Mouse (Mus musculus): ENCODE data around the gene Ctsw.

Gene Ctsw

DNA sequence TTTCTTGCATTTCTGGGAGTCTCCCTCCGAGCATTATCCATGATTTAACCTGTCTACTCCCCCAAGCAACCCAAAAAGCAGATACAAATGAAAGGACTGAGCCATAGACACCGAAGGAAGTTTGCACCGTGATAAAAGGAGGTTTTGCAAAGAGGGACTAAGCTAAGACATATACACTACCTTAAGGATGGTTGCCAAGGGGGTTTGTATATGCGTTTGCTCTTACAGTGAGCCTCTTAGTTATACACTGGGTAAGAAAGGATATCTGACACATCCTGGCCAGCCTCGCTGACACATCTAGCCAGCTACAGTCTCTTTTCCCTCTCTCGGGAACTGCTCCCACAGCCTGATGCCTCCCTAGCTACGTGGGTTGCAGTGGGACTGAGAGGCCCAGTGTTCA is 34.4 kb downstream of the Ctsw start:
- Histone ChIP-seq H3K36me3 (ENCODE audit: insufficient read depth, low read length) (no peaks in the 10 kb centered on the region), H3K4me1 (replicated peaks; ENCODE audit: low read depth, low read length) (peaks cover 19% of the 10 kb centered on the region), H3K27me3 (ENCODE audit: insufficient read depth, low read length) (peaks cover 29% of the 10 kb centered on the region), H3K9me3 (ENCODE audit: low read length) (no peaks in the 10 kb centered on the region), H3K4me3 (replicated peaks; ENCODE audit: low read length) (peak overlapping the region; percentile 74)
- TF ChIP-seq CTCF (conservative IDR thresholded peaks at IDR 0.05; ENCODE audit: low read length) (no peak), NANOG (IDR thresholded peaks at IDR 0.05; ENCODE audit: borderline replicate concordance, low read length) (no peak), POU5F1 (IDR thresholded peaks at IDR 0.05; ENCODE audit: borderline replicate concordance, low read length) (no peak)

DNA sequence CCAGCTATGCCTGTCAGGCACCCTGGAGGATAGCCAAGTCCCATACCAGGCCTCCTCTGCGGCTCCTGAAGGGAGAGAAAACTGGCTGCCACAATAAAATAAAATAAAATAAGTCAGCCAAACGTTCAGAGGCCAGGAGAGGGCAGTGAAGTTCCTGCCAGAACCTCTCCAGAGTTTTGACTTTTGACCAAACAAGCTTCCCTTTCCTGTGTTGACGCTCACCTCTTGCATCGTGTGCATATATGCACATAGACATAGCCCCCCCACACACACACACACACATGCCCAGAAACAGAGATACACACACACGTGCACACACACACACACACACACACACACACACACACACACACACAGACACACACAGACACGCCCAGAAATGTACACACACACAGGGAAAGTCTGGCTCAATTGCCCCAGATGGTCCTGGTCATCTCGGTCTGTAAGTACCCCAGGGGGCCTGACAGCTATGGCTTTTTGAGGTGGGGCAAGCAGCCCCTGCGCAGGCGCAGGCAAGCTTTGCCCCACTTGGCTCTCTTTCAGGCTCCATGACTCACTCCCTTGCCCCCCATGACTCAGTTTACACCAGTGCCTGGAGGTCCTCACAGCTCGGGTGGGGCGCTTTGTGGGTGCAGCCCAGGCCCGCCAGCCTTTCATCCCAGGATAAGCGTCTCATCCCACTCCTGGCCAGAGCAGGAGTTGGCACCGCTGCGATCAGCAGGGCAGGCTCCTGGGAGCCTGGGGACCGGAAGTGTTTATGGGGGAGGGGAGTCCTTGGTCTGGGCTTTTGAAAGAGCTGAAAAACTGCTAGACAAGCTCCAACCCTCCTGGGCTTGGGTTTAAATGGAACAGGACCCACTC is 35.1 kb downstream of the Ctsw start:
- TF ChIP-seq NANOG (IDR thresholded peaks at IDR 0.05; ENCODE audit: borderline replicate concordance, low read length), result no peak
- TF ChIP-seq CTCF (conservative IDR thresholded peaks at IDR 0.05; ENCODE audit: low read length), result no peak
- no peak for TF ChIP-seq POU5F1 (IDR thresholded peaks at IDR 0.05; ENCODE audit: borderline replicate concordance, low read length)
- Histone ChIP-seq H3K4me1 (replicated peaks; ENCODE audit: low read depth, low read length) (peaks cover 19% of the 10 kb centered on the region), H3K4me3 (replicated peaks; ENCODE audit: low read length) (peak overlapping the region; percentile 74), H3K9me3 (ENCODE audit: low read length) (no peaks in the 10 kb centered on the region), H3K36me3 (ENCODE audit: insufficient read depth, low read length) (no peaks in the 10 kb centered on the region), H3K27me3 (ENCODE audit: insufficient read depth, low read length) (peaks cover 29% of the 10 kb centered on the region)

DNA sequence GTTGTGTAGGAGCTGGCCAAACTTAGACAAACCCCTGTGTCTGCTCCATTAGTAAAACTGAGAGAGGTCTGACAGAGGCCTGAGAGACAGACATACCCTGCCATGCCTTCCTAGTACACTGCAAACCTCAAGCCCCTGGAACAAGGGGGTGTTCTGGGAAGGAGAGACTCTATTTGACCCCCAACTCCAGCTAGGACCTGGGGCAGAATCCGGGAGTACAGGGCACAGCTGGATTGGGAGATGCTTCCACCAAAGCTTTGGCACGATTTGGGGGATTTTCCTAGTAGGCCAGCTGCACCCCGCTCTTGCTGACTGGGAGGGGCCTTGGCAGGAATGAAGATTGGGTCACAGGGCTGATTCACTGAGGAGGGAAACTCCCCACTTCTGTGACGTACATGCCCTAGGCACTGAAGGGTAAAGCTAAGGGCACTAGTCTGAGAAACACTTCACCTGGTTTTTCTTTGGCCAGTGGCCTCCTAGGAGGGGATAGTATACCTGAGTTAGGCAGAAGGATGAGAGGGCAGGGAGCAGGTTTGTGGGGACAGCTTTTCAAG is 36.3 kb downstream of the Ctsw start:
- TF ChIP-seq POU5F1 (IDR thresholded peaks at IDR 0.05; ENCODE audit: borderline replicate concordance, low read length), result no peak
- TF ChIP-seq NANOG (IDR thresholded peaks at IDR 0.05; ENCODE audit: borderline replicate concordance, low read length), result no peak
- TF ChIP-seq CTCF (conservative IDR thresholded peaks at IDR 0.05; ENCODE audit: low read length), result no peak
- Histone ChIP-seq H3K27me3 (ENCODE audit: insufficient read depth, low read length) (peaks cover 24% of the 10 kb centered on the region), H3K36me3 (ENCODE audit: insufficient read depth, low read length) (peaks cover 4% of the 10 kb centered on the region), H3K4me3 (replicated peaks; ENCODE audit: low read length) (no peak overlapping the region), H3K4me1 (replicated peaks; ENCODE audit: low read depth, low read length) (peaks cover 27% of the 10 kb centered on the region), H3K9me3 (ENCODE audit: low read length) (no peaks in the 10 kb centered on the region)

DNA sequence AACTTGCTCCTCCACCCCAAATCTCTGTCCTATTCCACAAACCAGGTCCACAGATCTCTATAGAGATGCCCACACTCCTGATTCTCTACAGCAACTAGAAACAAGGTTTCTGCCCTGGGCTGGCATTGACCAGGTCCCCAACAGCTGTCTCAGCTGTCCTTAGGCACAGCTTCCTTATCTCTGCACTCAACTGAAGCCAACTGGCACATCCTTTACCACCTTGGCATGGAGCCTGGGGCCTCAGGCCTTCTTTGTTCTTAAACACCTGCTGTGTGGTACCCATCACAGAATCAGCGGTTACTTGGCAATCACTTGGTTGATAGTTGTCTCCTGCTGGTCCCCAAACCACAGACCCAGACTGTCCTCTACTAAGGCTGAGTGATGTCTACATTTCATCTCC is 37.9 kb downstream of the Ctsw start:
- peaks cover 20% of the 10 kb centered on the region for H3K27me3 ChIP-seq (ENCODE audit: insufficient read depth, low read length)

DNA sequence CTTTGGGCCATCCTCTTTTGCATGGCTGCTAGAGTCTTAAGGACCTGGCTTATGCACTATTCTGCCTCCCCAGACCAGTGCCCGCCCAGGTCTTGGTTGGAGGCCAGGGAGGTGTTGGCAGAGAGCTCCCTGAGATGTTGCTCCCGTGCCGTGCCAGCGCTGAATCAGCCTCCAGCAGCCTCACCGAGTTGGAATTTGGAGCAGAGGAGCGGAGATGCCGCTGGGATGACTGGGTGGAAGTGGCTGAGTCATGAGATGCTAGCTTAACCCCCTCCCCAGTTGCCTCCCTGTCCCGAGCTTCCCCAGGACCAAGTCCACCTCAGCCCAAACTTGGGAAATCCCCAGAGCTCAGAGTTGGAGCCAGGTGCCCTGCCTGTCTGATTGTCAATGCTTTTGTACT is 38.5 kb downstream of the Ctsw start:
- H3K9me3 ChIP-seq (ENCODE audit: low read length), result no peaks in the 10 kb centered on the region
- H3K27me3 ChIP-seq (ENCODE audit: insufficient read depth, low read length), result peaks cover 15% of the 10 kb centered on the region
- TF ChIP-seq POU5F1 (IDR thresholded peaks at IDR 0.05; ENCODE audit: borderline replicate concordance, low read length) (no peak), NANOG (IDR thresholded peaks at IDR 0.05; ENCODE audit: borderline replicate concordance, low read length) (no peak), CTCF (conservative IDR thresholded peaks at IDR 0.05; ENCODE audit: low read length) (no peak)
- peaks cover 42% of the 10 kb centered on the region for H3K4me1 ChIP-seq (replicated peaks; ENCODE audit: low read depth, low read length)
- peaks cover 16% of the 10 kb centered on the region for H3K36me3 ChIP-seq (ENCODE audit: insufficient read depth, low read length)
- no peak overlapping the region for H3K4me3 ChIP-seq (replicated peaks; ENCODE audit: low read length)

More for the DNA sequence above, 37.9 kb downstream of the Ctsw start:
- Histone ChIP-seq H3K36me3 (ENCODE audit: insufficient read depth, low read length) (peaks cover 16% of the 10 kb centered on the region), H3K4me1 (replicated peaks; ENCODE audit: low read depth, low read length) (peaks cover 42% of the 10 kb centered on the region), H3K4me3 (replicated peaks; ENCODE audit: low read length) (no peak overlapping the region), H3K9me3 (ENCODE audit: low read length) (no peaks in the 10 kb centered on the region)
- no peak for TF ChIP-seq NANOG (IDR thresholded peaks at IDR 0.05; ENCODE audit: borderline replicate concordance, low read length)
- no peak for TF ChIP-seq CTCF (conservative IDR thresholded peaks at IDR 0.05; ENCODE audit: low read length)
- TF ChIP-seq POU5F1 (IDR thresholded peaks at IDR 0.05; ENCODE audit: borderline replicate concordance, low read length), result no peak

DNA sequence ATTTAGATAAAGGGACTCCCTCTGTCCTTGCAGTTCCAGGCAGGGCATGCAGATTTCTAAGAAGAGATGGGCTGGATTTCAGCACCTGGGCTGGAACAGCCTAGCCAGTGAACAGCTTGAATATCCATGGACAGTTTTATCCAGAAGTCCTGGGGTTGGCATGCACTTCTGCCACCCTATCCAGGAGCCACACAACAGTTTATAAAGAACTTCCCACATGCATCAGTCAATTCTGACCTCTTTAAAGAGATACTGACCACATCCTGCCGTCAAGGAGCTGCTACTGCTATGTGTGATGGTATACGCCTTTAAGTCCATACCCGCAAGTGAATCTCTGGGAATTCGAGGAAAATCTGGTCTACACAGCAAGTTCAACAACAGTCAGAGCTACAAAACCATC is 39.1 kb downstream of the Ctsw start:
- H3K4me1 ChIP-seq (replicated peaks; ENCODE audit: low read depth, low read length), result peaks cover 39% of the 10 kb centered on the region
- peaks cover 9% of the 10 kb centered on the region; the same call in 1 of the 2 replicates for H3K27me3 ChIP-seq (ENCODE audit: insufficient read depth, low read length)
- no peak overlapping the region for H3K4me3 ChIP-seq (replicated peaks; ENCODE audit: low read length)
- TF ChIP-seq POU5F1 (IDR thresholded peaks at IDR 0.05; ENCODE audit: borderline replicate concordance, low read length) (no peak), CTCF (conservative IDR thresholded peaks at IDR 0.05; ENCODE audit: low read length) (no peak), NANOG (IDR thresholded peaks at IDR 0.05; ENCODE audit: borderline replicate concordance, low read length) (no peak)
- no peaks in the 10 kb centered on the region for H3K9me3 ChIP-seq (ENCODE audit: low read length)
- peaks cover 16% of the 10 kb centered on the region for H3K36me3 ChIP-seq (ENCODE audit: insufficient read depth, low read length)

DNA sequence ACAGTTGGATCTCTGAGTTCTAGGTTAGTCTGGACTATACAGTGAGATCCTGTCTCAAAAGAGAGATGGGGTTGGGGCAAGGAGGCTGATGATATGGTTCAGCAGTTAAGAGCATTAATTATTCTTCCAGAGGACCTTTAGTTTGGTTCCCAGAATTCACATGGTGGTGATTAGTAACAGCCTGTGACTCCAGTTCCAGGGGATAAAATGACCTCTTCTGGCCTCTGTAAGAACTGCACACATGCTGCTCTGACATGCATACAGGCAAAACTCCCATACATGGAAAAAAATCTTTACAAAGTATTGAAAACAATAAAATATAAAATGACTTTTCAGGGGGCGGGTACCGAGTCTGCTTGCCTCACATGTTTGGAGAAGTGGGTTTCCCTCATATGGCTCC is 40.2 kb downstream of the Ctsw start:
- H3K4me1 ChIP-seq (replicated peaks; ENCODE audit: low read depth, low read length), result peaks cover 37% of the 10 kb centered on the region
- no peak overlapping the region for H3K4me3 ChIP-seq (replicated peaks; ENCODE audit: low read length)
- H3K27me3 ChIP-seq (ENCODE audit: insufficient read depth, low read length), result peaks cover 7% of the 10 kb centered on the region; the same call in 1 of the 2 replicates
- TF ChIP-seq CTCF (conservative IDR thresholded peaks at IDR 0.05; ENCODE audit: low read length) (peak; percentile 53), NANOG (IDR thresholded peaks at IDR 0.05; ENCODE audit: borderline replicate concordance, low read length) (no peak)
- peaks cover 22% of the 10 kb centered on the region for H3K36me3 ChIP-seq (ENCODE audit: insufficient read depth, low read length)
- H3K9me3 ChIP-seq (ENCODE audit: low read length), result no peaks in the 10 kb centered on the region

DNA sequence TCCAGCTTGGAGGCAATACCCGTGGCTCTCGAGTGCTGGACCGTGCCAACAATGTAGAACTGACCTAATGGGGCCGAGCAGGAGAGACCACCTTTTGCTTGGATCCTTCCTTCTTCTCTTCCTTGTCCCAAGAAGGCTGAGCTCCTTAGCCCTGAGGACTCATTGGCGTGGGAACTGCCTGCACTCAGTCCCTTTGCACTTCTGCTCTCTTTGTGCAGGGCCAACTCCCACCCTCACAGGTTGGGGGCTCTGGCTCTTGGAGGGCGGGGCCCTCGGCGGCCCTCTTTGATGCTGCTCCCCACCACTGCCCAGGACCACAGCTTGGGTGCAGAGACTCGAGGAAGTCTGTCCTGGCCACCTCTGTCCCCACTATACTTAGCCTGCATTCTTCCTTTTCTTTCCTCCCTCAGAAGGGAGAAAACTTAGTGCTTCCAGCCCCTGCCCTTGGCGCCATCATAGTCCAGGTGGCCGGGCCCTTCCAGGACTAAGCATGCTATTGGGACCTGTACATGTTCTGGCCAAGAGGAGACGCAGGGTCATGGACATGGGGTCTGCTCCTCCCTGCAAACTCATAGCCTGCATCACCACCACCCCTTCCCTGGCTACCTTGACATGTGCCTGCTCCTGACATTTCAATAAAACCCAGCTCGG is 41.5 kb downstream of the Ctsw start:
- H3K4me3 ChIP-seq (replicated peaks; ENCODE audit: low read length), result peak overlapping the region; percentile 95
- H3K9me3 ChIP-seq (ENCODE audit: low read length), result no peaks in the 10 kb centered on the region
- peaks cover 46% of the 10 kb centered on the region for H3K4me1 ChIP-seq (replicated peaks; ENCODE audit: low read depth, low read length)
- no peak for TF ChIP-seq POU5F1 (IDR thresholded peaks at IDR 0.05; ENCODE audit: borderline replicate concordance, low read length)
- no peak for TF ChIP-seq CTCF (conservative IDR thresholded peaks at IDR 0.05; ENCODE audit: low read length)
- no peak for TF ChIP-seq NANOG (IDR thresholded peaks at IDR 0.05; ENCODE audit: borderline replicate concordance, low read length)
- peaks cover 35% of the 10 kb centered on the region for H3K36me3 ChIP-seq (ENCODE audit: insufficient read depth, low read length)
- H3K27me3 ChIP-seq (ENCODE audit: insufficient read depth, low read length), result peaks cover 5% of the 10 kb centered on the region; the same call in 1 of the 2 replicates
